Mouse (Mus musculus) adrenal gland, postnatal 10 days (tissue): Measurements from ENCODE around the gene Olfr1037. TPM values are rescaled to one million over a fixed set of nuclear protein-coding genes. Genes with fewer than 3 reads are reported as not detected.
"Not testable (repeated sequence)": the region's sequence is repeated elsewhere in the genome, so short reads cannot be mapped to it uniquely, and the experiment has no call there.

Experiments
- DNase-seq: peaks from one replicate; pipeline ENCODE4 v3.0.0; 2021; ENCODE audit warnings: mixed read lengths
- long read RNA-seq, 2 experiments: library from polyadenylated mRNA; stranded (forward); transcript quantifications; one replicate each; pipeline ENCODE4 v2.0.0; 2021
- total RNA-seq, 2 experiments: library from RNA; stranded (reverse); gene quantifications; 2 replicates each; pipeline ENCODE4 v1.2.3; 2021

Gene Olfr1037
- total RNA-seq = not detected
- long read RNA-seq, experiment 1 = 0 reads
- long read RNA-seq, experiment 2 = 0 reads

- no peak for DNase-seq
Measured at GRCm38 (mm10) chr2:86087285-86087684, at the start of gene Olfr1037. Gene Olfr1037 (minus strand): TSS chr2:86087385.

- DNase-seq = no peak
Measured at GRCm38 (mm10) chr2:86135828-86136227, 48.6 kb upstream of the Olfr1037 start, which contains the start of gene Olfr1039. Gene Olfr1039 (minus strand): TSS chr2:86135928.

- DNase-seq = not testable (repeated sequence)
Measured at GRCm38 (mm10) chr2:86080478-86080877, 6.7 kb downstream of the Olfr1037 start.

GRCm38 (mm10) chr2:86073692-86074091, 13.5 kb downstream of the Olfr1037 start, which contains the start of gene Olfr1036:
Gene Olfr1036 (plus strand): TSS chr2:86073992.
- not testable (repeated sequence) for DNase-seq

- no peak for DNase-seq
Measured at GRCm38 (mm10) chr2:86070189-86070588, 17.0 kb downstream of the Olfr1037 start.

GRCm38 (mm10) chr2:86063766-86064165, 23.4 kb downstream of the Olfr1037 start:
- DNase-seq = not testable (repeated sequence)

GRCm38 (mm10) chr2:86050777-86051176, 36.4 kb downstream of the Olfr1037 start:
- DNase-seq = not testable (repeated sequence)

- DNase-seq = no peak
Measured at GRCm38 (mm10) chr2:86045561-86045960, 41.6 kb downstream of the Olfr1037 start, which contains the start of gene Olfr1034. Gene Olfr1034 (plus strand): TSS chr2:86045861.

Other genes with a start within 250 kb of the Olfr1037 start
- not detected for gene Olfr1019, start 241.9 kb downstream of the Olfr1037 start, total RNA-seq
- not detected for gene Olfr1020, start 240.4 kb downstream of the Olfr1037 start, total RNA-seq
- gene Olfr1022, start 218.8 kb downstream of the Olfr1037 start, total RNA-seq = not detected
- gene Olfr1023, start 201.7 kb downstream of the Olfr1037 start, total RNA-seq = not detected
- gene Olfr1024, start 182.3 kb downstream of the Olfr1037 start, total RNA-seq = not detected
- gene Olfr1025-ps1, start 172.2 kb downstream of the Olfr1037 start, total RNA-seq = not detected
- gene Olfr1026, start 165.8 kb downstream of the Olfr1037 start, total RNA-seq = not detected
- gene Olfr1028, start 136.9 kb downstream of the Olfr1037 start, total RNA-seq = not detected
- not detected for gene Olfr1029, start 113.5 kb downstream of the Olfr1037 start, total RNA-seq
- gene Olfr1030, start 108.1 kb downstream of the Olfr1037 start, total RNA-seq = not detected
- gene Olfr1031, start 97.1 kb downstream of the Olfr1037 start, total RNA-seq = not detected
- not detected for gene Olfr1032, start 81.8 kb downstream of the Olfr1037 start, total RNA-seq
- gene Olfr1033, start 66.8 kb downstream of the Olfr1037 start, total RNA-seq = 1 to 10 TPM; 2.8 to 3.9 TPM
- under 1 TPM; 0.12 to 0.15 TPM for gene Olfr1034, start 41.5 kb downstream of the Olfr1037 start, total RNA-seq
- not detected for gene Olfr1036, start 13.4 kb downstream of the Olfr1037 start, total RNA-seq
- gene Olfr1039, start 48.5 kb upstream of the Olfr1037 start, total RNA-seq = not detected
- gene Olfr1040, start 59.3 kb upstream of the Olfr1037 start, total RNA-seq = not detected
- gene Olfr1042, start 74.5 kb upstream of the Olfr1037 start, total RNA-seq = not detected
- gene Olfr1043, start 80.1 kb upstream of the Olfr1037 start, total RNA-seq = not detected
- not detected for gene Olfr1044, start 90.4 kb upstream of the Olfr1037 start, total RNA-seq
- gene Olfr52, start 98.3 kb upstream of the Olfr1037 start, total RNA-seq = not detected
- not detected for gene Olfr1045, start 115.6 kb upstream of the Olfr1037 start, total RNA-seq
- not detected for gene Olfr1046, start 131.9 kb upstream of the Olfr1037 start, total RNA-seq
- gene Olfr1047, start 144.0 kb upstream of the Olfr1037 start, total RNA-seq = not detected
- gene Olfr1048, start 152.9 kb upstream of the Olfr1037 start, total RNA-seq = not detected
- not detected for gene Olfr1049, start 170.9 kb upstream of the Olfr1037 start, total RNA-seq
- gene Olfr1051, start 191.7 kb upstream of the Olfr1037 start, total RNA-seq = not detected
- not detected for gene Olfr1052, start 205.1 kb upstream of the Olfr1037 start, total RNA-seq
- not detected for gene Olfr1053, start 227.9 kb upstream of the Olfr1037 start, total RNA-seq
- gene Olfr1054, start 248.0 kb upstream of the Olfr1037 start, total RNA-seq = not detected